Mouse (Mus musculus) layer of hippocampus, postnatal 10 days (tissue): ENCODE measurements around the gene Mrpl14. TPM values are rescaled to one million over a fixed set of nuclear protein-coding genes. Genes with fewer than 3 reads are reported as not detected.

Source experiments
- DNase-seq, 2 experiments: peaks; one replicate each; pipeline ENCODE4 v3.0.0; 2021; ENCODE audit warnings: low spot score in 2 of 2
- total RNA-seq, 2 experiments: library from RNA; stranded (reverse); gene quantifications; 2 replicates each; pipeline ENCODE4 v1.2.3; 2021

Gene Mrpl14
- total RNA-seq, 2 experiments from 2014 or later: 37.3 to 42.5 TPM

DNA sequence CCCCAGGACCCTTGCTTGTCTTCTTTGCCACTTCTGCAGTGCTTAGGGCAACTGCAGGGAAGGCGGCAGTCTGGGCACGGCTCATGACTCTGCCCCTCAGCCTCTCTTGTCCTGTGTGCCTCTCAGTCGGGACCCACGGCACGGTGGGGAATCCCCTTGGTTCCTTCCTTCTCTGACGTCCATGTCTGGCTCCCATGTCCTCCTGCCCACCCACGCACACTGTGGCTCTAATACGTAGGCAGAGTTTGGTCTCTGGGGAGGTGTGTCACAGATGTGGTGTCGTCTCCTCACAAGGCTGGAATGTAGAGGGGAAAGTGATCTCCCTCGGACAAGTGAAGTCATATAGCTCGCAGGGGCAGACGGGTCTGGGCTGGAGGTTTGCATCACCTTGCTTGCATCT is 60.6 kb downstream of the Mrpl14 start:
- no peak for DNase-seq

DNA sequence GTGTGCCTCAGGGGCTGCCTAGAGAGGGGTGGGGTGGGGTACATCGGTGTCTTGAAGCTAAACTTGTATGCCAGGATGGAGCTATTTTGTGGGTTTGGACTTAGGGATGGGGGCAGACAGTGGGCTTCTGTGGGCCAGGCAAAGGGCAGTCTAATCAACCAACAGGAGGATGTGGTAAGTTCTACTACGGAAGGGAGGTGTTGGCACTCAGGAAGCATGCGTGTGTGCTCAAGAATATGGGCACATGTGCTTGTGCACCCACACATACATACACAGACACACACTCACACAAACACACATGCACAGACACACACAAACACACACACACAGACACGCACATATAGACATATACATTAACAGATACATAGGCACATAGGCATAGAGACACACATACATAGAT is 61.2 kb downstream of the Mrpl14 start:
- DNase-seq: no peak

Other genes with a start within 250 kb of the Mrpl14 start
- gene Spats1, start 210.9 kb upstream of the Mrpl14 start, total RNA-seq: 1 to 10 TPM; 2.9 to 3.5 TPM
- 10 to 100 TPM; 19.5 to 22.6 TPM for gene Aars2, start 179.5 kb upstream of the Mrpl14 start, total RNA-seq
- under 1 TPM; 0.57 to 0.69 TPM for gene Tcte1, start 162.9 kb upstream of the Mrpl14 start, total RNA-seq
- 10 to 100 TPM; 93.2 to 93.7 TPM for gene Tmem151b, start 136.6 kb upstream of the Mrpl14 start, total RNA-seq
- 1 to 10 TPM; 3.5 to 3.9 TPM for gene Nfkbie, start 130.6 kb upstream of the Mrpl14 start, total RNA-seq
- gene Slc35b2, start 122.4 kb upstream of the Mrpl14 start, total RNA-seq: 10 to 100 TPM; 47.4 TPM
- gene Hsp90ab1, start 113.1 kb upstream of the Mrpl14 start, total RNA-seq: 1,000 to 10,000 TPM; 1,612 to 1,800 TPM
- 10 to 100 TPM; 27.1 to 37.0 TPM for gene Slc29a1, start 86.7 kb upstream of the Mrpl14 start, total RNA-seq
- not detected for gene Mymx, start 84.2 kb upstream of the Mrpl14 start, total RNA-seq
- gene Capn11, start 27.0 kb upstream of the Mrpl14 start, total RNA-seq: 1 to 10 TPM; 1.1 to 1.3 TPM
- 100 to 1,000 TPM; 223 to 234 TPM for gene Tmem63b, start 583 bp downstream of the Mrpl14 start, total RNA-seq
- gene 1600014C23Rik, start 47.5 kb downstream of the Mrpl14 start, total RNA-seq: not detected